Mouse (Mus musculus) ES-E14 (cell line): ENCODE data around the gene Adgrg1. TPM values are rescaled to one million over a fixed set of nuclear protein-coding genes. Genes with fewer than 3 reads are reported as not detected.

Experiments used
- DNase-seq: peaks from one replicate; pipeline ENCODE4 v3.0.0-alpha.2; 2013; ENCODE audit warnings: low read depth, low spot score
- H3K27ac ChIP-seq: 2 replicates; pipeline ENCODE4 v1.5.1; 2012; ENCODE audit warnings: low read depth, mild to moderate bottlenecking, low read length, moderate library complexity, mixed read lengths; ENCODE audit not compliant: poor library complexity, insufficient read depth, severe bottlenecking
- H3K36me3 ChIP-seq: 2 replicates; pipeline ENCODE4 v1.6.1; 2012; ENCODE audit warnings: mild to moderate bottlenecking, low read length, moderate library complexity, mixed read lengths; ENCODE audit not compliant: control insufficient read depth, poor library complexity, insufficient read depth, severe bottlenecking
- H3K4me1 ChIP-seq, 2 experiments: fragments of 150-350 bp in 1 of 2; sonication (generic) in 1 of 2; 2 replicates each; pipeline ENCODE4 v1.6.1; 2012; ENCODE audit warnings: low read length in 2 of 2, mild to moderate bottlenecking in 1 of 2, mixed read lengths in 1 of 2; ENCODE audit not compliant: control insufficient read depth in 2 of 2, insufficient read depth in 2 of 2, poor library complexity in 1 of 2
- H3K4me3 ChIP-seq, 2 experiments: fragments of 150-350 bp in 1 of 2; sonication (generic) in 1 of 2; 2 replicates each; pipeline ENCODE4 v1.5.1; 2012; ENCODE audit warnings: low read length in 2 of 2, low read depth in 1 of 2, mild to moderate bottlenecking in 1 of 2, mixed read lengths in 1 of 2; ENCODE audit not compliant: insufficient read depth in 1 of 2, poor library complexity in 1 of 2, severe bottlenecking in 1 of 2
- H3K9ac ChIP-seq: 2 replicates; pipeline ENCODE4 v1.6.1; 2012; ENCODE audit warnings: low read depth, mild to moderate bottlenecking, low read length, mixed read lengths; ENCODE audit not compliant: poor library complexity, insufficient read depth, severe bottlenecking
- H3K9me3 ChIP-seq: fragments of 150-350 bp; sonication (generic); 2 replicates; pipeline ENCODE4 v1.6.1; 2012; ENCODE audit warnings: low read depth, mild to moderate bottlenecking, low read length; ENCODE audit not compliant: control insufficient read depth, insufficient read depth
- CHD2 ChIP-seq: IDR thresholded peaks from 2 replicates; pipeline ENCODE4 v1.6.1; 2014; ENCODE audit warnings: mild to moderate bottlenecking, low read depth, low read length, inconsistent platforms
- HCFC1 ChIP-seq: IDR thresholded peaks from 2 replicates; pipeline ENCODE4 v1.6.1; 2012; ENCODE audit warnings: low read length, inconsistent platforms, borderline replicate concordance; ENCODE audit not compliant: insufficient read depth
- MAFK ChIP-seq: IDR thresholded peaks from 2 replicates; pipeline ENCODE4 v1.6.1; 2014; ENCODE audit warnings: mild to moderate bottlenecking, low read depth, low read length, inconsistent platforms; ENCODE audit not compliant: insufficient read depth
- ZC3H11A ChIP-seq: IDR thresholded peaks from 2 replicates; pipeline ENCODE4 v1.6.1; 2012; ENCODE audit warnings: low read depth, mild to moderate bottlenecking, inconsistent platforms, low read length, borderline replicate concordance
- ZNF384 ChIP-seq: IDR thresholded peaks from 2 replicates; pipeline ENCODE4 v1.6.1; 2012; ENCODE audit warnings: low read depth, low read length, inconsistent platforms
- in situ Hi-C, 2 experiments: fragments of 600-800 bp; cut with MboI; formaldehyde crosslinking; loops; one replicate each; pipeline ENCODE4 v1.15.1; 2025; ENCODE audit warnings: low sequenced_read_pairs in 2 of 2, inconsistent platforms in 1 of 2; ENCODE audit not compliant: unreplicated experiment in 2 of 2
- total RNA-seq: library from RNA; depleted of rRNA; stranded (reverse); fragments of 300-350 nt; gene quantifications from 2 replicates; pipeline ENCODE4 v1.2.3, GENCODE M21; 2012

Adgrg1 gene
- total RNA-seq, 1 experiment = 5.4 TPM

GRCm38 (mm10) chr8:95002089-95002655 lies 27.6 kb downstream of the Adgrg1 start:
- H3K36me3 ChIP-seq = no peaks in the 10 kb centered on the region
- DNase-seq = no peak
- H3K4me1 ChIP-seq = peaks cover 6 to 22% of the 10 kb centered on the region in 2 experiments
- TF ChIP-seq ZNF384 (no peak), HCFC1 (no peak), MAFK (no peak), ZC3H11A (no peak), CHD2 (no peak)
- no peak overlapping the region for H3K27ac ChIP-seq
- no peaks in the 10 kb centered on the region for H3K9me3 ChIP-seq
- in situ Hi-C loops = loop anchor here in 1 of 2 experiments (5.0 kb wide), 1 partner anchor 55 kb away; no protein-coding TSS in a partner anchor
- no peak overlapping the region for H3K9ac ChIP-seq
- no peak overlapping the region for H3K4me3 ChIP-seq

DNA sequence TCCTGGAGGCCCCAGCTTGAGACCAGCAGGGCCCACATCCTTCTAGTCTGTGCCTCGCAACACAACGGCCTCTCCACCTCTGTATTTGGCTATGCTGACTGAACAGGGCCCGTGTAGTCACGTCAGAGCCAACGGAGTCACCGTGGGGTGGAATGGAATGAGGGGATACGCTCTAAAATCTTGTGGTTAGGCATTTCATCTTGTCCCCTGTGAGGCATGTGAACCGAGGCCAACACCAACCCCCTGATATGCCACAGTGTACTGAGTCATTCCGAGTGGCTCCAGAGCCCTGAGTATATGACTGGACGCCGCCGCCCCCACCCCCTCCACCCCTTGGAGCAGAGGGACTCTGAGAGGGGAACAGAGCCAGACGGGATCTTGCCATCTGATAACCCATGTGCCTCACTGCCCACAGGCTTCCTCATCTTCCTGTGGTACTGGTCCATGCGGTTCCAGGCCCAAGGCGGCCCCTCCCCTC lies 37.9 kb downstream of the Adgrg1 start:
- Histone ChIP-seq H3K27ac (no peak overlapping the region), H3K9ac (no peak overlapping the region), H3K4me3 (no peak overlapping the region), H3K36me3 (no peaks in the 10 kb centered on the region), H3K9me3 (no peaks in the 10 kb centered on the region), H3K4me1 (peaks cover 0 to 1% of the 10 kb centered on the region in 2 experiments; a peak in 1 of 4 replicates)
- in situ Hi-C loops = no loop called here
- no peak for TF ChIP-seq MAFK
- no peak for TF ChIP-seq ZNF384
- no peak for DNase-seq

DNA sequence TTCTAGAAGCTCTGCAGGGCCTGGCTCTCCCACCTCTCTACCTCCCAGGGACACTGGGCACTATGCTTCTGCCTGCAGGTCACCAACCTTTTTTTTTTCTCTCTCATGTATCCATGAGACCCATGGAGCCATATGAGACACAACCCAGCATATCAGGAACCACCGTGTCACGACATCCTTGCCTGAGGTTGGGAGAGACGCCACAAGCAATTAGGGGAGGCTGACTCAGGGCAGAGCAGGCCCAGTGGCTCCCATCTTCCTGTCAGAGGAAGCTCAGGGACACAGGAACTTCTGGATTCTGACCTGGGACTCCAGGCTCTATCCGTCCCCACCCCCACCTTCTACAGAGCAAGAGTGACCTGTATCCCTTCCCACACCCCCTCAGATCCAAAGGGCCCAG lies 41.3 kb downstream of the Adgrg1 start:
- TF ChIP-seq ZC3H11A = no peak
- TF ChIP-seq CHD2 = no peak
- TF ChIP-seq MAFK = no peak
- TF ChIP-seq ZNF384 = no peak
- TF ChIP-seq HCFC1 = no peak
- no peak overlapping the region for H3K27ac ChIP-seq
- no peak for DNase-seq
- H3K36me3 ChIP-seq = no peaks in the 10 kb centered on the region
- no peaks in the 10 kb centered on the region for H3K9me3 ChIP-seq
- in situ Hi-C loops = no loop called here
- H3K4me1 ChIP-seq = peaks cover 0 to 2% of the 10 kb centered on the region in 2 experiments; a peak in 1 of 4 replicates
- no peak overlapping the region for H3K9ac ChIP-seq
- no peak overlapping the region for H3K4me3 ChIP-seq

- no peak overlapping the region for H3K4me3 ChIP-seq
- in situ Hi-C loops = no loop called here
- no peak overlapping the region for H3K9ac ChIP-seq
- TF ChIP-seq CHD2 (no peak), HCFC1 (no peak), ZC3H11A (no peak), MAFK (no peak), ZNF384 (no peak)
- H3K36me3 ChIP-seq = no peaks in the 10 kb centered on the region
- H3K9me3 ChIP-seq = no peaks in the 10 kb centered on the region
- H3K27ac ChIP-seq = no peak overlapping the region
- H3K4me1 ChIP-seq = peaks cover 0 to 2% of the 10 kb centered on the region in 2 experiments; a peak in 1 of 4 replicates
- no peak for DNase-seq
These were observed 42.1 kb downstream of the Adgrg1 start for GRCm38 (mm10) chr8:95016684-95017083.

GRCm38 (mm10) chr8:95017451-95017850 lies 42.9 kb downstream of the Adgrg1 start, which contains the start of gene Adgrg3:
Adgrg3 (plus strand) TSS chr8:95017692.
- no peaks in the 10 kb centered on the region for H3K9me3 ChIP-seq
- TF ChIP-seq ZNF384 (no peak), CHD2 (no peak), ZC3H11A (no peak), HCFC1 (no peak), MAFK (no peak)

More at GRCm38 (mm10) chr8:95017451-95017850, 42.9 kb downstream of the Adgrg1 start, which contains the start of gene Adgrg3:
- Histone ChIP-seq H3K4me3 (no peak within 1 kb of the TSS), H3K9ac (no peak within 1 kb of the TSS), H3K4me1 (peaks cover 0 to 4% of the 10 kb centered on the region in 2 experiments; a peak in 1 of 4 replicates), H3K27ac (no peak within 1 kb of the TSS), H3K36me3 (no peaks in the 10 kb centered on the region)
- no peak for DNase-seq
- in situ Hi-C loops = no loop called here
